Mouse (Mus musculus) heart, adult 2 months (tissue): Measurements from ENCODE around the gene Sestd1. TPM values are rescaled to one million over a fixed set of nuclear protein-coding genes. Genes with fewer than 3 reads are reported as not detected.

Experiments used
- DNase-seq, 2 experiments: peaks; one replicate each; pipeline ENCODE4 v3.0.0; 2021
- H3K27ac ChIP-seq: fragments of 200-600 bp; 2 replicates; pipeline ENCODE4 v1.8.1; 2022
- H3K27me3 ChIP-seq: fragments of 200-500 bp; 2 replicates; pipeline ENCODE4 v1.6.1; 2012; ENCODE audit warnings: mild to moderate bottlenecking, low read length, inconsistent platforms, mixed read lengths; ENCODE audit not compliant: control insufficient read depth, insufficient read depth
- H3K36me3 ChIP-seq: fragments of 200-500 bp; 2 replicates; pipeline ENCODE4 v1.6.1; 2012; ENCODE audit warnings: low read length, inconsistent platforms; ENCODE audit not compliant: control insufficient read depth, insufficient read depth
- H3K4me1 ChIP-seq: fragments of 200-500 bp; 2 replicates; pipeline ENCODE4 v1.6.1; 2011; ENCODE audit warnings: low read length; ENCODE audit not compliant: control insufficient read depth, insufficient read depth
- H3K4me3 ChIP-seq: fragments of 200-600 bp; 2 replicates; pipeline ENCODE4 v1.8.1; 2022
- H3K79me2 ChIP-seq: fragments of 200-500 bp; replicated peaks from 2 replicates; pipeline ENCODE4 v1.6.1; 2012; ENCODE audit warnings: mild to moderate bottlenecking, inconsistent platforms, low read length, moderate library complexity, mixed read lengths; ENCODE audit not compliant: control insufficient read depth, insufficient read depth
- H3K9ac ChIP-seq: fragments of 200-500 bp; 2 replicates; pipeline ENCODE4 v1.6.1; 2012; ENCODE audit warnings: low read depth, mild to moderate bottlenecking, control low read depth, inconsistent platforms, low read length, mixed read lengths
- CTCF ChIP-seq: fragments of 200-600 bp; IDR thresholded peaks from 2 replicates; pipeline ENCODE4 v1.8.1; 2022; ENCODE audit warnings: antibody characterized with exemption, mild to moderate bottlenecking, moderate library complexity
- EP300 ChIP-seq: fragments of 200-500 bp; IDR thresholded peaks from 2 replicates; pipeline ENCODE4 v1.6.1; 2011; ENCODE audit warnings: low read depth, low read length, control low read depth; ENCODE audit not compliant: insufficient read depth
- POLR2A ChIP-seq: fragments of 200-500 bp; IDR thresholded peaks from 2 replicates; pipeline ENCODE4 v1.6.1; 2011; ENCODE audit warnings: mild to moderate bottlenecking, low read depth, low read length, control low read depth; ENCODE audit not compliant: insufficient read depth
- WGBS: fragments of 180-500 bp; shearing (Covaris S2); methylation state at CpG from one replicate; pipeline ENCODE4 v1.1.7; 2018; 5-methylcytosine and 5-hydroxymethylcytosine counted together
- intact Hi-C: fragments of 180-260 bp; cut with DNase I; formaldehyde crosslinking; loops from one replicate; pipeline ENCODE4 v1.15.1; 2025
- polyA plus RNA-seq: library from polyadenylated mRNA; depleted of rRNA; stranded (reverse); fragments of >200 nt; gene quantifications from 2 replicates; pipeline ENCODE4 v1.2.3, GENCODE M21; 2012
- total RNA-seq, 2 experiments: library from RNA; stranded (reverse); gene quantifications; 2 replicates each; pipeline ENCODE4 v1.2.3; 2021

Gene Sestd1
- total and polyA plus RNA-seq, 3 experiments = 9.0 to 21.2 (median 18.3) TPM

- H3K36me3 ChIP-seq = peaks cover 8% of the 10 kb centered on the region
Measured at GRCm38 (mm10) chr2:77186912-77187311, 93.5 kb downstream of the Sestd1 start.

GRCm38 (mm10) chr2:77184049-77184571 is 96.3 kb downstream of the Sestd1 start:
- no peak for DNase-seq
- H3K36me3 ChIP-seq = peaks cover 10% of the 10 kb centered on the region
- no peak overlapping the region for H3K27ac ChIP-seq
- intact Hi-C loops = no loop called here
- no peaks in the 10 kb centered on the region for H3K27me3 ChIP-seq
- 25% methylated on average over 8 of the region's 8 CpGs for WGBS
- H3K4me1 ChIP-seq = peaks cover 4% of the 10 kb centered on the region
- no peak overlapping the region for H3K4me3 ChIP-seq
- H3K9ac ChIP-seq = no peak overlapping the region
- TF ChIP-seq POLR2A (no peak), CTCF (no peak), EP300 (no peak)
- no peaks in the 10 kb centered on the region for H3K79me2 ChIP-seq

More at GRCm38 (mm10) chr2:77186912-77187311, 93.5 kb downstream of the Sestd1 start:
- no peaks in the 10 kb centered on the region for H3K79me2 ChIP-seq
- no peak for TF ChIP-seq EP300
- TF ChIP-seq POLR2A = no peak
- TF ChIP-seq CTCF = no peak
- no peak overlapping the region for H3K9ac ChIP-seq
- DNase-seq = no peak
- no peaks in the 10 kb centered on the region for H3K27me3 ChIP-seq
- H3K4me3 ChIP-seq = no peak overlapping the region
- peaks cover 4% of the 10 kb centered on the region for H3K4me1 ChIP-seq
- H3K27ac ChIP-seq = no peak overlapping the region
- 71% methylated on average over 8 of the region's 8 CpGs for WGBS
- intact Hi-C loops = no loop called here

GRCm38 (mm10) chr2:77183646-77184045 is 96.7 kb downstream of the Sestd1 start:
- no peak for TF ChIP-seq CTCF
- TF ChIP-seq EP300 = no peak
- TF ChIP-seq POLR2A = no peak
- no peak overlapping the region for H3K9ac ChIP-seq
- H3K36me3 ChIP-seq = peaks cover 10% of the 10 kb centered on the region
- H3K4me1 ChIP-seq = peaks cover 4% of the 10 kb centered on the region
- intact Hi-C loops = no loop called here
- no peaks in the 10 kb centered on the region for H3K79me2 ChIP-seq
- no peak for DNase-seq
- WGBS = 78% methylated on average over 2 of the region's 2 CpGs
- no peak overlapping the region for H3K27ac ChIP-seq
- H3K27me3 ChIP-seq = no peaks in the 10 kb centered on the region
- no peak overlapping the region for H3K4me3 ChIP-seq

- 65% methylated on average over 6 of the region's 6 CpGs for WGBS
- DNase-seq = no peak
- TF ChIP-seq POLR2A (no peak), CTCF (no peak), EP300 (no peak)
- Histone ChIP-seq H3K27ac (peak overlapping the region; percentile 83), H3K79me2 (no peaks in the 10 kb centered on the region), H3K4me1 (peaks cover 4% of the 10 kb centered on the region), H3K36me3 (peaks cover 10% of the 10 kb centered on the region), H3K27me3 (no peaks in the 10 kb centered on the region), H3K9ac (no peak overlapping the region), H3K4me3 (no peak overlapping the region)
- intact Hi-C loops = no loop called here
Measured at GRCm38 (mm10) chr2:77182996-77183380, 97.4 kb downstream of the Sestd1 start.

DNA sequence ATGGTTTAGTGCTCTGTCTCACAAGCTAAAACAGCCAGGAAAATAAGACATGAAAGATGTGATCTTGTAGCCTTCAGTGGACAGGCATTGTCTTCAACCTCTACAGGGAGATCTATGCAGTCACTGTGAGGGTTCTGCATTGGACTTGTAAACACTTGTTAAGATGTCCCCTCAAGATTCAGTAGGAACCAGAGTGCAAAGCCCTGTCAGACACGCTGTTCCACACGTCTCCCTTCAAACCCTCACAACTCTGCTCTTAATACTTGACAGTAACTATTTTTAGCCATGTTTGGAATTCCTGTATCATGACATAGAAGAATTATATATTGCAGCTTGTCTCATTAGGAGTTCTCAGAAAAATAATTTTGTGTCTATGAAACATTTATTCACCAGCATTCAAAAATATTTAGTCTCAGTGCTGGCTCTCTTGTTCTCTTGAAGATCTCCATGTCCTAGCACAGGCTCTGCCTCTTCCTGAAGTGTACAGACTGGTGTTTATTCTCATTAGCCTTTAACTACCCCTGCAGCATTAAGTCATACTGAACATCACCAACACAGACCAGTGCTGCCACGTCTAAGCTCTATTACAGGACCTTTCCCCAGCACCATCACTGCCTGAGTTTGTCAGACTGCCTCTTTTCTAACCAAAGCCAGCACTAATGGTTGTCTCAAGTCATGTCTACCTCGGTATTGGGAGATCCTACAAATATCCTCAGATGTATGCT is 98.0 kb downstream of the Sestd1 start:
- TF ChIP-seq EP300 (0 out of 2 replicates have a peak, but pooled peaks have one; percentile 35), POLR2A (peak; percentile 37; the same call in 1 of the 2 replicates), CTCF (no peak)
- peak overlapping the region; percentile 83 for H3K27ac ChIP-seq
- 40% methylated on average over 4 of the region's 4 CpGs for WGBS

GRCm38 (mm10) chr2:77177472-77177871 is 102.9 kb downstream of the Sestd1 start:
- Histone ChIP-seq H3K4me3 (no peak overlapping the region), H3K9ac (no peak overlapping the region), H3K79me2 (no peaks in the 10 kb centered on the region), H3K36me3 (peaks cover 4% of the 10 kb centered on the region), H3K27ac (no peak overlapping the region), H3K27me3 (no peaks in the 10 kb centered on the region), H3K4me1 (peaks cover 9% of the 10 kb centered on the region)
- intact Hi-C loops = no loop called here
- no peak for DNase-seq
- TF ChIP-seq CTCF = no peak
- no peak for TF ChIP-seq POLR2A
- TF ChIP-seq EP300 = no peak
- WGBS = 66% methylated on average over 2 of the region's 2 CpGs

More for the DNA sequence above, 98.0 kb downstream of the Sestd1 start:
- no peaks in the 10 kb centered on the region for H3K79me2 ChIP-seq
- no peak for DNase-seq
- intact Hi-C loops = no loop called here
- H3K36me3 ChIP-seq = peaks cover 10% of the 10 kb centered on the region
- H3K9ac ChIP-seq = peak overlapping the region; percentile 55
- no peaks in the 10 kb centered on the region for H3K27me3 ChIP-seq
- H3K4me1 ChIP-seq = peaks cover 6% of the 10 kb centered on the region
- no peak overlapping the region for H3K4me3 ChIP-seq
